Mouse (Mus musculus) embryonic stem cell, embryonic (primary cell): ENCODE measurements around the gene Pex11b.

Experiments used
- CTCF ChIA-PET, 4 experiments: fragments of 300-600 bp in 2 of 4; fragments of 350-600 bp in 2 of 4; sonication (Branson Sonifier 250); formaldehyde crosslinking; loops; one replicate each; lab custom pipeline; 2022; ENCODE audit warnings: inconsistent platforms in 2 of 4; lab: Charles Lee
- POLR2A ChIA-PET, 4 experiments: fragments of 300-600 bp in 2 of 4; fragments of 350-600 bp in 2 of 4; sonication (Branson Sonifier 250); formaldehyde crosslinking; loops; one replicate each; lab custom pipeline; 2022; ENCODE audit warnings: antibody characterized with exemption in 4 of 4, inconsistent platforms in 1 of 4; lab: Charles Lee

Pex11b gene

GRCm38 (mm10) chr3:96634928-96635879 is at the start of gene Pex11b, which contains the start of gene Gm42957:
Pex11b (plus strand) TSS chr3:96635376.
Gm42957 (plus strand) TSS chr3:96635474.
- ChIA-PET CTCF (interaction anchor here in 2 of 4 experiments (0.6 to 1.0 kb wide), 2 partner anchors 41 to 111 kb away, joined by 3 read pairs; partner anchors contain the start of gene Polr3gl (in 1 of the 2)), POLR2A (interaction anchor here (0.5 to 3.9 kb wide), 21 partner anchors 10 to 181 kb away, joined by 3 to 16 read pairs (median 4); partner anchors contain the start of genes Gm16253 (in 3 of the 4), Ankrd34a (in 1 of the 4), Ankrd35 (in 1 of the 4) and Itga10 (in 1 of the 4))

GRCm38 (mm10) chr3:96590657-96591056 is 44.5 kb upstream of the Pex11b start:
- ChIA-PET CTCF (interaction anchor here in 3 of 4 experiments (0.6 to 2.1 kb wide), 4 partner anchors 10 to 678 kb away, joined by 3 to 7 read pairs (median 3); no protein-coding TSS in a partner anchor), POLR2A (interaction anchor here (0.6 to 2.9 kb wide), 15 partner anchors 9 to 711 kb away, joined by 3 to 11 read pairs (median 4); partner anchors contain the start of genes Gm16253 (in 4 of the 4), Lix1l (in 2 of the 4) and Rbm8a (in 2 of the 4))

DNA sequence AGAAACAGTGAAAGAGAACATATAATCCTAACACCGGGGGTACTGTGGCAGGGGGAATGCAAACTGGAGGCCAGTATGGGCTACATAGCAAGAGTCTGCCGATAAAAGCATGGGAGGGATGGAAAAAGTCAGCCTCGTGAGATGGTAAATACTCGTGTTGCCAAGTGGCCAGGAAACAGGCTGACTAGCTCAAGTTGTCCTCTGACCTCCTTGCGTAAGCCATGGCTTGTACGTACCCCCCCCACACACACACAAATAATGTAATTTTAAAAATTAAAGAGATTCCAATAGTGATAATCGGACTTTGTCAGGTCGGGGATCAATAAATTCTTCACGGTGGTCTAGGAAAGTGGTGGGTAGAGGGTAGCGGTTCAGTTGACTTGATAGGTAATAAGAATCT is 41.8 kb upstream of the Pex11b start:
- POLR2A ChIA-PET, result interaction anchor here (0.5 to 3.0 kb wide), 70 partner anchors 8 to 641 kb away, joined by 3 to 52 read pairs (median 5); partner anchors contain the start of genes Gm16253 (in 4 of the 4), Rbm8a (in 3 of the 4), Txnip (in 3 of the 4) and Ankrd35 (in 1 of the 4)
- CTCF ChIA-PET, result interaction anchor here (0.6 to 3.5 kb wide), 45 partner anchors 7 to 1333 kb away, joined by 3 to 37 read pairs (median 4); partner anchors contain the start of genes Itga10 (in 3 of the 4), Gm16253 (in 2 of the 4), Pias3 (in 2 of the 4) and Gm42957 (in 1 of the 4)

- ChIA-PET POLR2A (interaction anchor here (0.5 to 3.0 kb wide), 81 partner anchors 8 to 641 kb away, joined by 3 to 52 read pairs (median 4); partner anchors contain the start of genes Gm16253 (in 4 of the 4), Rbm8a (in 3 of the 4), Txnip (in 3 of the 4) and Ankrd35 (in 1 of the 4)), CTCF (interaction anchor here (0.5 to 3.5 kb wide), 60 partner anchors 8 to 1333 kb away, joined by 3 to 37 read pairs (median 4); partner anchors contain the start of genes Itga10 (in 3 of the 4), Gm16253 (in 2 of the 4), Pias3 (in 2 of the 4) and Gm42957 (in 1 of the 4))
These were observed 41.2 kb upstream of the Pex11b start, which contains the start of gene Polr3gl for GRCm38 (mm10) chr3:96593790-96594560. Polr3gl (minus strand) TSS chr3:96594181.

- ChIA-PET POLR2A (interaction anchor here (0.9 to 3.0 kb wide), 32 partner anchors 10 to 333 kb away, joined by 3 to 52 read pairs (median 7); partner anchors contain the start of genes Gm16253 (in 3 of the 4), Rbm8a (in 3 of the 4), Txnip (in 3 of the 4) and Ankrd35 (in 1 of the 4)), CTCF (interaction anchor here (0.5 to 3.5 kb wide), 17 partner anchors 9 to 529 kb away, joined by 3 to 37 read pairs (median 5); partner anchors contain the start of genes Gm16253 (in 1 of the 4) and Pias3 (in 1 of the 4))
These were observed 40.3 kb upstream of the Pex11b start for GRCm38 (mm10) chr3:96594851-96595250.

DNA sequence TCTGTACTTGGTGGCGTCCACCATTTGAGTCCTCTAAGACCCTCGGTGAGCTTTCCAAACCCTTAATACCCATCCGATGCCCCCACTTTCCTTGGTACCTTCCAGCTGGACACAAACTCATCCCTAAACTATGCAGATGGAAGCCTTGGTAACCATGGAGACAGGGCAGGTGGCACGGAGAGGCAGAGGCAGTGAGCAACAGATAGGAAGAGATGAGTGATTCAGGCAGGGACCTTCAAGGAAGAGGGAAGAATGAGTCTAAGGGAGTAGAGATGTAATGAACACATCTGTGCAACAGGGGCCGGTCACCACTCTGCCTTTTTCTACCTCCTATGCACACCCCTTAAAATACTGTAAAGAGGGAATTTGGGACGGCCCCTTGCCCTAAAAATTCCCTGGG is 39.5 kb upstream of the Pex11b start:
- POLR2A ChIA-PET, result interaction anchor here in 3 of 4 experiments (0.7 to 3.0 kb wide), 10 partner anchors 18 to 326 kb away, joined by 3 to 16 read pairs (median 6); partner anchors contain the start of genes Rbm8a (in 3 of the 3), Txnip (in 3 of the 3), Gm16253 (in 2 of the 3) and Hist2h2bb (in 1 of the 3)
- CTCF ChIA-PET, result interaction anchor here in 1 of 4 experiments (1.1 to 1.9 kb wide), 3 partner anchors 16 to 68 kb away, joined by 3 to 6 read pairs (median 3); no protein-coding TSS in a partner anchor

- CTCF ChIA-PET, result interaction anchor here in 2 of 4 experiments (1.1 to 1.9 kb wide), 5 partner anchors 16 to 112 kb away, joined by 3 to 6 read pairs (median 3); partner anchors contain the start of gene Nudt17 (in 1 of the 2)
These were observed 38.9 kb upstream of the Pex11b start, which contains the start of gene Ankrd34a for GRCm38 (mm10) chr3:96596228-96596707. Ankrd34a (plus strand) TSS chr3:96596636.

DNA sequence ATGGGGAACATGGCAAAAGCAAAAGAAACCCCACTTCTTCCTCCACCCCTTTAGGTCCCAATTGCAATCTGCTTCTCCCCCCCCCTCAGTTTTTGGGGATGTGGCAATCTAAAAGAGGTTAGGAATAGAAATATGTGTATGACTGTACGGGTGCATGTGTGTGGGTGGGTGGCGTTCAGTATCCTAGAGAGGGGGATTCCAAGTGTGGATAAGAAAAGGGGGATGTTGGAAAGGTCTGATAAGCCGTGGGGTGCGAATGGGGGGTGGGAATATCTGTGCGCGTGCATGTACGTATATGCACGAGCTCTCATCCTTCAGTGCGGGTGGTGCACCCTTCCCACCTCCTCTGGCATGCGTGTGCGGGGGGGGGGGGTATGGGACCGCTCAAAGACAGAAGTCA is 38.3 kb upstream of the Pex11b start:
- POLR2A ChIA-PET, result interaction anchor here in 3 of 4 experiments (0.6 to 2.5 kb wide), 19 partner anchors 9 to 327 kb away, joined by 3 to 12 read pairs (median 4); partner anchors contain the start of genes Gm16253 (in 2 of the 3), Rbm8a (in 2 of the 3), Gm42957 (in 1 of the 3) and Hist2h2bb (in 1 of the 3)
- CTCF ChIA-PET, result interaction anchor here (0.5 to 1.9 kb wide), 9 partner anchors 17 to 631 kb away, joined by 3 to 10 read pairs (median 3); partner anchors contain the start of gene Nudt17 (in 1 of the 4)

More at GRCm38 (mm10) chr3:96596228-96596707, 38.9 kb upstream of the Pex11b start, which contains the start of gene Ankrd34a:
- POLR2A ChIA-PET, result interaction anchor here in 3 of 4 experiments (0.7 to 3.0 kb wide), 14 partner anchors 9 to 327 kb away, joined by 3 to 16 read pairs (median 6); partner anchors contain the start of genes Rbm8a (in 3 of the 3), Txnip (in 3 of the 3), Gm16253 (in 1 of the 3) and Gm42957 (in 1 of the 3)

- POLR2A ChIA-PET, result interaction anchor here in 3 of 4 experiments (0.6 to 2.5 kb wide), 17 partner anchors 9 to 211 kb away, joined by 3 to 12 read pairs (median 4); partner anchors contain the start of genes Gm16253 (in 2 of the 3), Rbm8a (in 2 of the 3), Gm42957 (in 1 of the 3) and Pex11b (in 1 of the 3)
- CTCF ChIA-PET, result interaction anchor here (0.5 to 1.9 kb wide), 7 partner anchors 18 to 631 kb away, joined by 3 to 10 read pairs (median 4); no protein-coding TSS in a partner anchor
These were observed 37.7 kb upstream of the Pex11b start for GRCm38 (mm10) chr3:96597435-96597891.

DNA sequence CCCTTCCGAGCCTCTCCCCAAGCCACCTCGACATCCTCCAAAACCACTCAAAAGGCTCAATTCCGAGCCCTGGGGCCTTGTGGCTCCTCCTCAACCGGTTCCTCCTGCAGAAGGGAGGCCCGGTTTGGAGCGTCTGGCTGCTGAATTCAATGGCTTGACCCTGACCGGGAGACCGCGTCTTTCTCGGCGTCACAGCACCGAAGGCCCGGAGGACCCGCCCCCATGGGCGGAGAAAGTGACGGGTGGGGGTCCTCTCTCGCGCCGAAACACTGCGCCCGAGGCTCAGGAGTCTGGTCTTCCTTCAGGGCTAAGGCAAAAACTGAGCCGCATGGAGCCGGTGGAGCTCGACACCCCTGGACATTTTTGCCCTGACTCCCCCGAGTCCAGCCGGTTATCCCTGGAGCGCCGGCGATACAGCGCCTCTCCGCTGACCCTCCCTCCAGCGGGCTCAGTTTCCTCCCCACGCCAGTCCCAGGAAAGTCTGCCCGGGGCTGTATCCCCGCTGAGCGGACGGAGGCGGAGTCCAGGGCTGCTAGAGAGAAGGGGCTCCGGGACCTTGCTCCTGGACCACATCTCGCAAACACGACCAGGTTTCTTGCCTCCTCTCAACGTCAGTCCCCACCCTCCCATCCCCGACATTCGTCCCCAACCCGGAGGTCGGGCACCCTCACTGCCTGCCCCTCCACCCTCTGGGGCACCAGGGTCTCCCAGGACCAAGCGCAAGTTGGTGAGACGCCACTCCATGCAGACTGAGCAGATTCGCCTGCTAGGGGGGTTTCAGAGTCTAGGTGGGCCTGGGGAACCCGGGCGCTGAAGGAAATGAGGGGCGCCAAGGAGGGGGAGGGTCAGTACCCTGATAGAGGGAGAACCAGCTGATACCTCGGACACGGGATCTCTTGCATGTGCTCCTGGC is 36.8 kb upstream of the Pex11b start:
- ChIA-PET POLR2A (interaction anchor here in 3 of 4 experiments (0.5 to 3.0 kb wide), 6 partner anchors 11 to 1006 kb away, joined by 3 to 13 read pairs (median 6); partner anchors contain the start of genes Rbm8a (in 1 of the 3) and Txnip (in 1 of the 3)), CTCF (interaction anchor here in 1 of 4 experiments (0.6 to 0.7 kb wide), 2 partner anchors 19 to 210 kb away, joined by 3 to 4 read pairs; no protein-coding TSS in a partner anchor)

- POLR2A ChIA-PET, result interaction anchor here in 3 of 4 experiments (0.5 to 3.0 kb wide), 8 partner anchors 17 to 1006 kb away, joined by 3 to 27 read pairs (median 4); partner anchors contain the start of genes Rbm8a (in 2 of the 3) and Txnip (in 1 of the 3)
- CTCF ChIA-PET, result interaction anchor here in 2 of 4 experiments (0.6 to 0.7 kb wide), 4 partner anchors 19 to 209 kb away, joined by 3 to 6 read pairs (median 4); no protein-coding TSS in a partner anchor
These were observed 36.1 kb upstream of the Pex11b start for GRCm38 (mm10) chr3:96599069-96599393.

GRCm38 (mm10) chr3:96599411-96599810 is 35.8 kb upstream of the Pex11b start:
- ChIA-PET POLR2A (interaction anchor here in 3 of 4 experiments (0.6 to 3.0 kb wide), 9 partner anchors 17 to 106 kb away, joined by 3 to 27 read pairs (median 5); partner anchors contain the start of genes Rbm8a (in 3 of the 3) and Txnip (in 1 of the 3)), CTCF (interaction anchor here in 2 of 4 experiments (0.6 to 0.7 kb wide), 3 partner anchors 31 to 209 kb away, joined by 3 to 6 read pairs (median 4); no protein-coding TSS in a partner anchor)

- CTCF ChIA-PET, result interaction anchor here in 3 of 4 experiments (0.6 to 1.7 kb wide), 20 partner anchors 8 to 173 kb away, joined by 3 to 11 read pairs (median 4); partner anchors contain the start of genes Gm16253 (in 1 of the 3), Itga10 (in 1 of the 3) and Rbm8a (in 1 of the 3)
These were observed 34.4 kb upstream of the Pex11b start, which contains the start of gene Lix1l for GRCm38 (mm10) chr3:96600639-96601250. Lix1l (plus strand) TSS chr3:96601149.

More at GRCm38 (mm10) chr3:96600639-96601250, 34.4 kb upstream of the Pex11b start, which contains the start of gene Lix1l:
- POLR2A ChIA-PET, result interaction anchor here (0.5 to 3.0 kb wide), 52 partner anchors 9 to 338 kb away, joined by 3 to 57 read pairs (median 4); partner anchors contain the start of genes Rbm8a (in 3 of the 4), Txnip (in 3 of the 4), Gm16253 (in 2 of the 4) and Hist2h2bb (in 2 of the 4)
